Mouse (Mus musculus) midbrain, embryonic 11.5 days (tissue): ENCODE data around the gene Ucma. TPM values are rescaled to one million over a fixed set of nuclear protein-coding genes. Genes with fewer than 3 reads are reported as not detected.
A peak's percentile ranks its signal among the peaks of the same experiment; 100 is the strongest.

Experiments used
- ATAC-seq: fragments of 200-750 bp; cut with Nextera tagmentation; 2 replicates; pipeline ENCODE4 v1.8.0; 2017; ENCODE audit warnings: moderate TSS enrichment, moderate library complexity; ENCODE audit not compliant: low FRiP score
- DNase-seq: peaks from one replicate; pipeline ENCODE4 v3.0.0; 2015; ENCODE audit warnings: low spot score; ENCODE audit errors: missing footprints
- H3K27ac ChIP-seq: fragments of 300-500 bp; sonication (generic); 2 replicates; pipeline ENCODE4 v1.5.1; 2014; ENCODE audit warnings: low read depth, low read length
- H3K27me3 ChIP-seq: fragments of 300-500 bp; sonication (generic); 2 replicates; pipeline ENCODE4 v1.6.1; 2014; ENCODE audit warnings: mild to moderate bottlenecking, low read length, moderate library complexity, mixed read lengths; ENCODE audit not compliant: control insufficient read depth, insufficient read depth
- H3K36me3 ChIP-seq: fragments of 300-500 bp; sonication (generic); 2 replicates; pipeline ENCODE4 v1.6.1; 2014; ENCODE audit warnings: mild to moderate bottlenecking, low read length, moderate library complexity, mixed read lengths; ENCODE audit not compliant: control insufficient read depth, insufficient read depth
- H3K4me1 ChIP-seq: fragments of 300-500 bp; sonication (generic); 2 replicates; pipeline ENCODE4 v1.6.1; 2014; ENCODE audit warnings: low read length; ENCODE audit not compliant: control insufficient read depth, insufficient read depth
- H3K4me2 ChIP-seq: fragments of 300-500 bp; sonication (generic); 2 replicates; pipeline ENCODE4 v1.6.1; 2014; ENCODE audit warnings: mild to moderate bottlenecking, moderate library complexity
- H3K4me3 ChIP-seq: fragments of 300-500 bp; sonication (generic); 2 replicates; pipeline ENCODE4 v1.5.1; 2014; ENCODE audit warnings: low read depth, low read length
- H3K9ac ChIP-seq: fragments of 300-500 bp; sonication (generic); 2 replicates; pipeline ENCODE4 v1.6.1; 2014; ENCODE audit warnings: low read length
- H3K9me3 ChIP-seq: fragments of 300-500 bp; sonication (generic); 2 replicates; pipeline ENCODE4 v1.6.1; 2016; ENCODE audit warnings: low read length; ENCODE audit not compliant: control insufficient read depth
- WGBS: fragments of 180-500 bp; shearing (Covaris S2); extraction: QIAGEN DNeasy Blood & Tissue Kit; methylation state at CpG from one replicate; pipeline ENCODE4 v1.1.7; 2014; 5-methylcytosine and 5-hydroxymethylcytosine counted together
- polyA plus RNA-seq: library from polyadenylated mRNA; unstranded; fragments of >200 nt; fragmentation: Nextera tagmentation; extraction: Ambion mirVana; gene quantifications from 2 replicates; pipeline ENCODE4 v1.2.1, GENCODE M21; 2014

Ucma gene
- polyA plus RNA-seq, 1 experiment from 2014 or later, result not detected

DNA sequence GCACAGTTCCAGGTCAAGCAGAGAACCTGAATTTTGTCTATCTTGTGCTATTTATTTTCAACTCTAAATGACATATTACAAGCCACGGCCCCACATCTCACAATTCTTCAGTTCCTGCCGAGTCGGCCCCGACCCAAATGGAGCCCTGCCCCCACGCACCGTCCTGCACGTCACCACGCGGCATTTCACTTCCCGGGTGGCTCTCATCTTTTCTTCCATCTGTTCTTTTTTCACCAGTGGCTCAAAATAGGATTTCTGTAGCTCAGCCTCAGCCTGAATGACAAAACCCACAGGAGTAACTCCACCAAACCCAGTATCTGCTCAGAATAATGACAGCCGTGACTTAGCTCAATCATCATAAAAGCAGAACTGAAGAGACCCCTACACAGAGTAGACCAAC, 17.7 kb downstream of the Ucma start:
- Histone ChIP-seq H3K27me3 (no peaks in the 10 kb centered on the region), H3K4me3 (no peak overlapping the region), H3K9me3 (no peaks in the 10 kb centered on the region), H3K36me3 (peaks cover 22% of the 10 kb centered on the region), H3K4me1 (no peaks in the 10 kb centered on the region), H3K4me2 (no peak overlapping the region), H3K9ac (no peak overlapping the region), H3K27ac (no peak overlapping the region)
- DNase-seq (peak; percentile 10), ATAC-seq (no peak)
- 93% methylated on average over 11 of the region's 11 CpGs for WGBS

DNA sequence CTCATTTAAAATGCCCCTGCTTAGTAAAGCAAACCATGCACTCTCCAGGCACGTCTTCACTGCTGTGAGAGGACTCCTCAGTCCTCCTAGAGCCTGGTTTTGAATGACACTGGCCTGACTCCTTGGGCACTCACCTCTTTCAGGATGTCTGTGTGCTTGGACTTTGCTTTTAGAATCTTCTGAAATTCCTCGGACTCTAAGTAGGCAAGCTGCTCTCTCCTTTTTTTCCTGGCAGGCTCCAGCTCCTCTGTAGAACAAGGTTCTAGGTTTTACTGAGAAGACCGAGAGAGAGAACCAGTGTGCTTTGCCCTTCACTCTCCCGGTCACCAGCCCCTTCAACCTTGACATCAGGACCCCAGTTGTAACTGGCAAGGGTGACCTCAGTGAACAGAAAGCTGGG, 18.5 kb downstream of the Ucma start:
- Histone ChIP-seq H3K9ac (no peak overlapping the region), H3K4me2 (no peak overlapping the region), H3K27ac (no peak overlapping the region), H3K9me3 (no peaks in the 10 kb centered on the region), H3K4me1 (no peaks in the 10 kb centered on the region), H3K4me3 (no peak overlapping the region), H3K36me3 (peaks cover 24% of the 10 kb centered on the region), H3K27me3 (no peaks in the 10 kb centered on the region)
- DNase-seq, result no peak
- ATAC-seq, result no peak
- 88% methylated on average over 4 of the region's 4 CpGs for WGBS

DNA sequence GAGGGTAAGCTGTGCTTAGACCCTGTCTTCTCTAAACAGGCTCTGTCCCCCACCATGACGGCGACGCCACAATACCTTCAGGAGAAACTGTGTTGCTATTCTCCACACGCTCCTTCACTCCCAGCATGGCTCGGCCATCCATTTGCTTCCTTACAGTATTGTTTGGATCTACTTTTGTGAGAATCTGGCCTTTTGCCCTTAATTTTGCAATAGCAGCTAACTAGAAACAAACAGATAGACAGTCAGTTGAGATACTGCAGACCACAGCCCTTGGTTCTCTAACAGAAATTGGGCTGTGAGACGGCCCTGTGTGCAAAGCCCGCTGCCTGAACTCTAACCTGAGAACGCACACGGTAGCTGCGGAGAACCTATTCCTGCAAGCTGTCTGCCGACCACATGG, 19.7 kb downstream of the Ucma start:
- no peak overlapping the region for H3K9ac ChIP-seq
- peak; percentile 47 for DNase-seq
- no peak overlapping the region for H3K27ac ChIP-seq
- no peak overlapping the region for H3K4me2 ChIP-seq
- H3K4me1 ChIP-seq, result no peaks in the 10 kb centered on the region
- peaks cover 25% of the 10 kb centered on the region for H3K36me3 ChIP-seq
- no peaks in the 10 kb centered on the region for H3K27me3 ChIP-seq
- WGBS, result 93% methylated on average over 11 of the region's 11 CpGs
- no peak for ATAC-seq
- H3K4me3 ChIP-seq, result no peak overlapping the region
- no peaks in the 10 kb centered on the region for H3K9me3 ChIP-seq

DNA sequence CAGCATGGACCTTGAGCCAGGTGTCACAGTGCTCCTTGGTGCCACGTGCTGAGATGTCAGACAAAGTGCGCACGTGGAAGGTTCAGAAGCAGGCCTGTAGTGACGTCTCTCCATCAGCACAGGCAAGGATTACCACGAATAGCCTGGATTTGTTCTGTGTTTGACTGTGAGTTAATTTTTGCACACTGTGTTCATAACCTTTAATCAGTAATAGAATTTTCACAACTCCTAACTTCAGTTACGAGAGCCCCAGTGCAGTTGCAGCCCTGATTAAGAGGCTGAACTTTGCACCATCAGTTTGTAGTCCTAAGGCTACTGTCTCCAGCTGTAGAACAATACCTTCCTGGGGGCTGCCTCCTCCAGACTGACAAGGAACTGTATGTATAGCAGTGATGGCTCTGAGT, 20.5 kb downstream of the Ucma start:
- H3K4me1 ChIP-seq, result no peaks in the 10 kb centered on the region
- peak; percentile 14 for DNase-seq
- H3K4me2 ChIP-seq, result no peak overlapping the region
- H3K36me3 ChIP-seq, result peaks cover 21% of the 10 kb centered on the region
- no peak for ATAC-seq
- H3K4me3 ChIP-seq, result no peak overlapping the region
- H3K27me3 ChIP-seq, result no peaks in the 10 kb centered on the region
- H3K27ac ChIP-seq, result no peak overlapping the region
- WGBS, result 93% methylated on average over 6 of the region's 6 CpGs
- H3K9me3 ChIP-seq, result no peaks in the 10 kb centered on the region
- no peak overlapping the region for H3K9ac ChIP-seq

DNA sequence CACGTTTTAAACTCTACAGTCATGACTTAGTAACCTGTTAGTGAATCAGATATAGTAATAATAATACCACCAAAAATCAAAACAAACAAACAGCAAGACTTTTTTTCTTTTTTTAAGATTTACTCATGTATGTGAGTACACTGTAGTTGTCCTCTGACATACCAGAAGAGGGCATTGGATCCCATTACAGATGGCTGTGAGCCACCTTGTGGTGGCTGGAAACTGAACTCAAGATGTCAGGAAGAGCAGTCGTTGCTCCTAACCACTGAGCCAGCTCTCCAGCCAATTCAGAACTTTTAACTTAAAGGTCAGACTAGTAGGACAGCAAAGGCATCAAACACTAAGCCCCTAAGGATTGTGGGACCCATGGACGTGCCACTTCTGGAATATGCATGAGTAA, 23.0 kb downstream of the Ucma start:
- DNase-seq, result no peak
- H3K4me3 ChIP-seq, result no peak overlapping the region
- H3K27me3 ChIP-seq, result no peaks in the 10 kb centered on the region
- ATAC-seq, result no peak
- WGBS, result 85% methylated on average over 3 of the region's 3 CpGs
- no peak overlapping the region for H3K27ac ChIP-seq
- no peaks in the 10 kb centered on the region for H3K9me3 ChIP-seq
- no peaks in the 10 kb centered on the region for H3K4me1 ChIP-seq
- H3K4me2 ChIP-seq, result no peak overlapping the region
- H3K9ac ChIP-seq, result no peak overlapping the region
- H3K36me3 ChIP-seq, result peaks cover 12% of the 10 kb centered on the region

DNA sequence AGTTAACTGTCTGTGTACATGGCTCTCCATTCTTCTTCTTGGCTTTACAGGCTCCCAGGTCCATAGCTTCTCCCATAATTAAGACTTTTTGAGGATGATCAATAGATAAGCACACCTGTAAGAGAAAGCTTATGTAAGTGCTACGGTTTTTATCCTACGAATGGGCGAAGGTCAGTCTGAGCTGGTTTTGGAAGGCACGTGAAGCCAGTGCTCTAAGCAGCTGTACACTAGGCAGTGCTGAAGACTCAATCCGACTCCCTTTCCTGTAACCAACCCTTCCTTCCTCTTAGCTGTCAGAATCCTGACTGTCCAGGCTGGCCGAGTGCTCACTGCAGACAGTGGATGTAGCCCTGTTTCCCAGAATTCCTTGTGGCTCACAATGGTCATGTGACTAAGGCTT, 25.3 kb downstream of the Ucma start:
- Histone ChIP-seq H3K4me1 (no peaks in the 10 kb centered on the region), H3K27ac (no peak overlapping the region), H3K36me3 (peaks cover 15% of the 10 kb centered on the region), H3K9ac (no peak overlapping the region), H3K4me3 (no peak overlapping the region), H3K9me3 (no peaks in the 10 kb centered on the region), H3K27me3 (no peaks in the 10 kb centered on the region), H3K4me2 (no peak overlapping the region)
- peak; percentile 76 for DNase-seq
- WGBS, result 94% methylated on average over 6 of the region's 6 CpGs
- ATAC-seq, result no peak

DNA sequence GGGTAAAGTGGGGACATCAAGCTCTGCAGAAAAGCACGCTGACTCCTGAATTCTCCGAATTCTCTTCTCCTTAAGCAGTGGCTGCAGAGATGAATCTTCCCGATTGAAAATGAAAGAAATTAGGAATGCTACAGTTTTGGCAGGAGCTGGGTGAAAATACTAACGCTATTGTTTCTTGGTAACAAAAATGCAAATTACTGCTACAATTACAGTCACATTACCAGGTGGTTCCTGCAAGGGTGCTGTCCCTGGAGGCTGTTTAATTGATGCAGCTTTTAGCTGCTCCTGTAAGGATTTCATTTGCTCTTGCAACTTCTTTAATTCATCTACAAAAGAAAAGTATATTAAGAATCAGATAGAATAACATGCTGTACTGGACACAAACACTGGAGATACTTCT, 31.2 kb downstream of the Ucma start:
- 95% methylated on average over 4 of the region's 4 CpGs for WGBS
- Histone ChIP-seq H3K27me3 (no peaks in the 10 kb centered on the region), H3K36me3 (peaks cover 18% of the 10 kb centered on the region; the same call in 1 of the 2 replicates), H3K9ac (no peak overlapping the region), H3K4me2 (no peak overlapping the region), H3K4me3 (no peak overlapping the region), H3K9me3 (no peaks in the 10 kb centered on the region), H3K27ac (no peak overlapping the region), H3K4me1 (peaks cover 8% of the 10 kb centered on the region; the same call in 1 of the 2 replicates)
- DNase-seq (no peak), ATAC-seq (no peak)

DNA sequence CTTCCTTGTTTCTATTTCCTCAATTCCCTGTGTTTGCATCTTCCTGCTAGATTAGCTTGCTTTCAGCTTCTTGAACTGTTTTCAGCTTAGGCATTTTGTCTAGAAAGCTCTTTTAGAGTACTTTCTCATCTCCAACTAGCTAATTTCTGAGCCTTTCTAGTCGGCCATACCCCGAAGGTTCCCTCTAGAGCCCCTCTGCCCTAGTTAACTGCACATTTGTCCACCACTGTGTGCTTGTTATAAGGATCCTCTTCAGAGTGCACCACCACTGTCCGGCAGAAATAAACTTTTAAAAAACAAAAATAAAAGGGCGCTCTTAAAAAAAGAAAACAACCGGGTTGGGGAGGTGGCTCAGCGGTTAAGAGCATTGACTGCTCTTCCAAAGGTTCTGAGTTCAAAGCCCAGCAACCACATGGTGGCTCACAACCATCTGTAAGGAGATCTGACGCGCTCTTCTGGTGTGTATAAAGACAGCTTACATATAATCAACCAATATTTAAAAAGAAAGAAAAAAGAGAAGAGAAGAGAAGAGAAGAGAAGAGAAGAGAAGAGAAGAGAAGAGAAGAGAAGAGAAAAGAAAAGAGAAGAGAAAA, 36.1 kb downstream of the Ucma start:
- Histone ChIP-seq H3K27ac (no peak overlapping the region), H3K9me3 (no peaks in the 10 kb centered on the region), H3K4me3 (peak overlapping the region; percentile 56), H3K27me3 (no peaks in the 10 kb centered on the region), H3K4me1 (peaks cover 10% of the 10 kb centered on the region; the same call in 1 of the 2 replicates), H3K4me2 (peak overlapping the region; percentile 46), H3K9ac (peak overlapping the region; percentile 69), H3K36me3 (peaks cover 12% of the 10 kb centered on the region; the same call in 1 of the 2 replicates)
- DNase-seq (no peak), ATAC-seq (no peak)
- 19% methylated on average over 8 of the region's 8 CpGs for WGBS

DNA sequence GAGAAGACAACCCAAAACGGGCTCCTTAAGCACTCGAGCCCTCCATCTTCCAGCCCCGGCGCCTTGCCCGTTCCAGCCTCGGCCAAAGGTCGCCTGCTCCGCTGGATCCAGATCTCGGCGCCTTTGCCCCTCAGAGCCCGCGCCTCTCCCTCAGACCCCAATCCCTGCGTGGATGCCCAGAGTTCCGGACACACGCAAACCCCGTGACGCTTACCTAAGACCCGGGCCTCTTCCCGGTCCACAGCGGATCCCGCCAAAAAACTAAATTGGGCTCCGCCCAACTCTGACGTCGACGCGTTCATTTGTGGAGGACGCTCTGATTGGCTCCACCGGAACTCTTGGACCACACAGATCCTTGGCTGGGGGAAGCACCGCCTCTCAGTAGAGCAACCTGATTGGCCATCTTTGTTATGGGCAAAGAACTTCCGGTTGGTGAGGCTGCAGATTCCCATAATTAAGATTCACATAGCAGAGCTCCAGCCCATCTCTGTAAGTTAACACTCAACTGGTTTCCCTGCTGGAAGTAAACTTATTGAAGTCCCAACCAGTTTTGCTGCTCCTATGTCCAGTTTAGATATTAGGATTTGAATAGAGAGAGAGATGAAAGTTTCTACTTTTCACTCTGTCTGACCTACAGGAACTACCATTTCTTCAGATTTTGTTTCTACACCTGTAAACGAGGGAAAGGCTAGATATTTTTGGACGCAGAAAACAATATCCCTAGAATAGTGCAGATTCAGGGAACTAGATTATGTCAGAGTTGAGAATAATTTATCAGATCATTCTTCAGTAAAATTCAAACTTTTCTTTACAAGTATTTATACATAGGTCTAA, 36.8 kb downstream of the Ucma start, which contains the start of gene Mcm10:
Mcm10 (minus strand) TSS at position 301 of the 834 bp plus-strand sequence.
- WGBS, result 4% methylated on average over 32 of the region's 32 CpGs
- Histone ChIP-seq H3K4me2 (peak within 1 kb of the TSS; percentile 46), H3K27me3 (no peaks in the 10 kb centered on the region), H3K27ac (no peak within 1 kb of the TSS), H3K9me3 (no peaks in the 10 kb centered on the region), H3K9ac (peak within 1 kb of the TSS; percentile 69), H3K4me1 (peaks cover 10% of the 10 kb centered on the region; the same call in 1 of the 2 replicates), H3K36me3 (peaks cover 12% of the 10 kb centered on the region; the same call in 1 of the 2 replicates), H3K4me3 (peak within 1 kb of the TSS; percentile 56)
- ATAC-seq, result peak; percentile 100
- peak; percentile 100 for DNase-seq
